14 mouse cellular contexts compared by ENCODE assay signal in the genomic region with DNA sequence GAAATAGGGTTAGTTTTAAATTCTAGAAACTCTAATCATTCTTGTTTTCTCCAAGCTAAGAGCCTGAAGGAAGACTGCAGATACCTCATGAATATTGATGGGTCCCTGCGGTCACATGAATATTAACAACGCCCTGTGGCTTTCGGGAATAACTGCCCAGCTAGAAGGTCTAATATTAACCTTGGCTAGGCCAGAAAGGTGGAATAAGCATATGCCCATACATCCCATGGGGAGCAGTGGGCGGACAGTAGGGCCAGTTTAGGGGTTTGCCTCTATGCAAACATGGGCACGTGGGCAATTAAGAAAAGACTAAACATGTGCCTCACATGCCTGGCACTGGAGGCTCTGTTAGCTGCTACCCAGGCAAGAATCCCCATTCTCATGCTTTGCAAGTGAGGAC.
"Had no signal": no experiment of that assay in that cellular context is flagged by ENCODE, and none has a peak within 500 bp of the region (broad histone marks: within the 10 kb centered on the region; RNA-seq: fewer than 3 reads in every experiment).

No protein-coding gene starts in this region.

- H3K9ac ChIP-seq: liver, embryonic 13.5 days; midbrain, embryonic 15.5 days; neural tube, embryonic 12.5 days; neural tube, embryonic 15.5 days had no signal

- H3K27me3 ChIP-seq: liver, embryonic 13.5 days; midbrain, embryonic 15.5 days; neural tube, embryonic 12.5 days; neural tube, embryonic 15.5 days had no signal

- H3K27ac ChIP-seq: kidney, postnatal 0 days; left cerebral cortex, adult 2 months; liver, embryonic 13.5 days; midbrain, embryonic 15.5 days; neural tube, embryonic 12.5 days; neural tube, embryonic 15.5 days had no signal

- DNase-seq: kidney, adult 2 months; kidney, postnatal 36 days; layer of hippocampus, postnatal 36 days; liver, embryonic 13.5 days; lung, adult 2 months; lung, postnatal 14 days; lung, postnatal 4 days; thymus, adult 18-20 months; thymus, postnatal 36 days had no signal

- H3K9me3 ChIP-seq: liver, embryonic 13.5 days; midbrain, embryonic 15.5 days; neural tube, embryonic 12.5 days; neural tube, embryonic 15.5 days had no signal

- H3K4me2 ChIP-seq: liver, embryonic 13.5 days; midbrain, embryonic 15.5 days; neural tube, embryonic 12.5 days; neural tube, embryonic 15.5 days had no signal

- H3K4me1 ChIP-seq: liver, embryonic 13.5 days had no signal

- H3K4me3 ChIP-seq: left cerebral cortex, adult 2 months; liver, embryonic 13.5 days; midbrain, embryonic 15.5 days; neural tube, embryonic 12.5 days; neural tube, embryonic 15.5 days had no signal

- ATAC-seq: midbrain, embryonic 15.5 days had no signal

- H3K36me3 ChIP-seq: liver, embryonic 13.5 days; midbrain, embryonic 15.5 days; neural tube, embryonic 12.5 days; neural tube, embryonic 15.5 days had no signal
